Mouse (Mus musculus): Measurements from ENCODE around the gene Ercc1. TPM values are rescaled to one million over a fixed set of nuclear protein-coding genes. Genes with fewer than 3 reads are reported as not detected.

Ercc1 gene
- total RNA-seq (2012; rRNA removed) = 48.0 and 53.2 TPM in 2 replicates

DNA sequence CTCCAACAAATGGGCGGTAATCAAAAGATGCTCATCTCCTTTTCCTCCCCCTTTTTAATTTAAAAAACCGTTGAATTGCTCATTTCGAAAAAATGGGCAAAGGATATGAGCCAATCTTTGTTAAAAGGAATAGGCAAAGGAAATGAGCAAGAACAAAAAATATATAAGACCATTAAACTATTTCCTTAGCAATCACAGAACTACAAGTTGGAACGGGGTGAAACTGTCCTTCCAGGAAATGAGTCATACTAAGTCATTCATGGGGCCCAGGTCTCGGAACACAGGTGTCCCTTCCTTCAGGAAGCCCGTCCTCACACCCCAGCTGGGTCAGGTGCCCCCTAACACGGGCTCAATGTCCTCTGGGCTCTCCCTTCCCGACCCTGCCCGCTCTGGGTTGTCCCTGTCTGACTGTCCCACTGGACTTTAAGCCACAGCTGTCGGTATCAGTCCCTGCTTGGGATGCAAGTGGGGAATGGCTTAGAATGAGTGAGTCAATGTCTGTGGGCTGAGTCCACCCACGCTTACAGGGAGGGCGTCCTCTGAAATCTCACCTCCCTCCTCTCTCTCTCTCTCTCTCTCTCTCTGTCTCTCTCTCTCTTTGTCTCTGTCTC is at the start of gene Ercc1:
Gene Ercc1, plus strand, starts transcription at position 542 of the 611 bp plus-strand sequence.
- TF ChIP-seq HCFC1 (IDR thresholded peaks at IDR 0.05; ENCODE audit: borderline replicate concordance, insufficient read depth, low read length) = no peak
- no peak for TF ChIP-seq ZNF384 (IDR thresholded peaks at IDR 0.05; ENCODE audit: low read depth, low read length)
- no peak for TF ChIP-seq CHD2 (IDR thresholded peaks at IDR 0.05; ENCODE audit: low read depth, low read length)
- no peak for TF ChIP-seq MAFK (IDR thresholded peaks at IDR 0.05; ENCODE audit: insufficient read depth, low read depth, low read length)
- TF ChIP-seq ZC3H11A (IDR thresholded peaks at IDR 0.05; ENCODE audit: borderline replicate concordance, low read depth, low read length) = no peak
- Histone ChIP-seq H3K9me3 (ENCODE audit: control insufficient read depth, insufficient read depth, low read depth, low read length) (no peaks in the 10 kb centered on the region), H3K9ac (ENCODE audit: insufficient read depth, low read depth, low read length, poor library complexity, severe bottlenecking) (peak within 1 kb of the TSS; percentile 88), H3K4me3 (ENCODE audit: insufficient read depth in 1 of 2, low read depth in 1 of 2, low read length in 2 of 2, poor library complexity in 1 of 2, severe bottlenecking in 1 of 2) (peak within 1 kb of the TSS; percentile 84 to 99), H3K27ac (ENCODE audit: insufficient read depth, low read depth, low read length, poor library complexity, severe bottlenecking) (peak within 1 kb of the TSS; percentile 85), H3K36me3 (ENCODE audit: control insufficient read depth, insufficient read depth, low read length, poor library complexity, severe bottlenecking) (0 out of 2 replicates have a peak, but pooled peaks cover 4% of the 10 kb centered on the region), H3K4me1 (ENCODE audit: control insufficient read depth in 2 of 2, insufficient read depth in 2 of 2, low read length in 2 of 2, poor library complexity in 1 of 2) (peaks cover 4 to 25% of the 10 kb centered on the region in 2 experiments; a peak in 3 of 4 replicates)
- in situ Hi-C loops (cut with MboI; ENCODE audit: low sequenced_read_pairs in 2 of 2, unreplicated experiment in 2 of 2) = no loop called here
- DNase-seq (ENCODE audit: low read depth, low spot score) = no peak

DNA sequence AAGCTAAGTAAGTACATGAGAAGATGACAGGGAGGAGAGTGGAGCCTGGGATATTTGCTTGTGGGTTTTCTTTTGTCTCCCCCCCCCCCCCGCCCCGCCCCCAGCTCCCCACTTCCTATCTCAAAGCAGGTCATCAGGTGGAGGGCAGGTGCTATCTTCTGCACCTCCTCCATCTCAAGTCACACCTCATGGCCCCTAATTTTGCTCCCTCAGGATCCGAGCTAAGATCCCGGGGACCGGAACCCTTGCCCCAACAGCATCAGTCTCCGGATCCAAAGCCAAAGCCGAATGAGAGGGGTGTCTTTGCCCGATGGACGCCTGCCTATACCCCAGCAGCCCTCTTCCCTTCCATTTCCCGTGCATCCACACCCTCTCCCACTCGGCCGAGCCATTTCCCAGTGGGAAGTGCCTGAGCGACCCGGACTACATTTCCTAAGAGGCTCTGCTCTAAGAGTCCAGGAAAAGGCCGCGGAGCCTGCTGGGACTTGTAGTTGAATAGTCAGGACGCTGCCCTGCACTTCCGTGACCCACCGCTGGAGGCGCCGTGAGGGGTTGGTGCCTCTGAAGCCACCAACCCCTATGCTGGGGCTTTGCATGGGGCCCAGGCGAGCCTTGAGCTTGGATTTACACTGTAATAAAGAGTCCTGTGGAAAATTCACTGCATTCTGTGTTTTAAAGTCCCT is 48.9 kb upstream of the Ercc1 start:
- Histone ChIP-seq H3K27ac (ENCODE audit: insufficient read depth, low read depth, low read length, poor library complexity, severe bottlenecking) (no peak overlapping the region), H3K9me3 (ENCODE audit: control insufficient read depth, insufficient read depth, low read depth, low read length) (no peaks in the 10 kb centered on the region), H3K36me3 (ENCODE audit: control insufficient read depth, insufficient read depth, low read length, poor library complexity, severe bottlenecking) (no peaks in the 10 kb centered on the region), H3K4me1 (ENCODE audit: control insufficient read depth in 2 of 2, insufficient read depth in 2 of 2, low read length in 2 of 2, poor library complexity in 1 of 2) (peaks cover 0 to 17% of the 10 kb centered on the region in 2 experiments; a peak in 3 of 4 replicates), H3K4me3 (ENCODE audit: insufficient read depth in 1 of 2, low read depth in 1 of 2, low read length in 2 of 2, poor library complexity in 1 of 2, severe bottlenecking in 1 of 2) (peak overlapping the region; percentile 32 to 40), H3K9ac (ENCODE audit: insufficient read depth, low read depth, low read length, poor library complexity, severe bottlenecking) (peak overlapping the region; percentile 62; the same call in 1 of the 2 replicates)
- peak; percentile 91 for DNase-seq (ENCODE audit: low read depth, low spot score)
- TF ChIP-seq HCFC1 (IDR thresholded peaks at IDR 0.05; ENCODE audit: borderline replicate concordance, insufficient read depth, low read length) (peak; percentile 98), ZC3H11A (IDR thresholded peaks at IDR 0.05; ENCODE audit: borderline replicate concordance, low read depth, low read length) (no peak)
- in situ Hi-C loops (cut with MboI; ENCODE audit: low sequenced_read_pairs in 2 of 2, unreplicated experiment in 2 of 2) = no loop called here

DNA sequence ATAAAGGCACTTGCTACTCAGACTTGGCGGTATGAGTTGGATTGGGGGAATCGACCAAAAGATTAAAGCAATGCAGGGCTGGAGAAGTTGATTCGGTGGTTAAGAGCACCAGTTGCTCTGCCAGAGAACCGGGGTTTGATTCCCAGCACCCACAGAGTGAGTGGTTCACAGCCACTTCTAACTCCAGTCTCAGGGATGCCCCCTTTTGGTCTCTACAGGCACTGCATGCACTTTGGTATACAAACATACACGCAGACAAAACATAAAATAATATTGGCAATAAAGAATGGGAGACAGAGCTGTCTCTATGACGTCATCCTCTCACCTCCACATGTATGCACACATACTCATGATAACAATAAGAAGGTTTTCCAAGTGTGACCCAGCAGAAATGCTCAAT is 47.5 kb upstream of the Ercc1 start:
- no peak overlapping the region for H3K27ac ChIP-seq (ENCODE audit: insufficient read depth, low read depth, low read length, poor library complexity, severe bottlenecking)
- H3K9ac ChIP-seq (ENCODE audit: insufficient read depth, low read depth, low read length, poor library complexity, severe bottlenecking) = no peak overlapping the region
- H3K4me1 ChIP-seq (ENCODE audit: control insufficient read depth in 2 of 2, insufficient read depth in 2 of 2, low read length in 2 of 2, poor library complexity in 1 of 2) = peaks cover 0 to 16% of the 10 kb centered on the region in 2 experiments; a peak in 3 of 4 replicates
- H3K36me3 ChIP-seq (ENCODE audit: control insufficient read depth, insufficient read depth, low read length, poor library complexity, severe bottlenecking) = no peaks in the 10 kb centered on the region
- in situ Hi-C loops (cut with MboI; ENCODE audit: low sequenced_read_pairs in 2 of 2, unreplicated experiment in 2 of 2) = no loop called here
- H3K4me3 ChIP-seq (ENCODE audit: insufficient read depth in 1 of 2, low read depth in 1 of 2, low read length in 2 of 2, poor library complexity in 1 of 2, severe bottlenecking in 1 of 2) = no peak overlapping the region
- H3K9me3 ChIP-seq (ENCODE audit: control insufficient read depth, insufficient read depth, low read depth, low read length) = no peaks in the 10 kb centered on the region
- TF ChIP-seq MAFK (IDR thresholded peaks at IDR 0.05; ENCODE audit: insufficient read depth, low read depth, low read length) (no peak), HCFC1 (IDR thresholded peaks at IDR 0.05; ENCODE audit: borderline replicate concordance, insufficient read depth, low read length) (no peak), CHD2 (IDR thresholded peaks at IDR 0.05; ENCODE audit: low read depth, low read length) (no peak), ZNF384 (IDR thresholded peaks at IDR 0.05; ENCODE audit: low read depth, low read length) (no peak), ZC3H11A (IDR thresholded peaks at IDR 0.05; ENCODE audit: borderline replicate concordance, low read depth, low read length) (no peak)
- DNase-seq (ENCODE audit: low read depth, low spot score) = no peak

DNA sequence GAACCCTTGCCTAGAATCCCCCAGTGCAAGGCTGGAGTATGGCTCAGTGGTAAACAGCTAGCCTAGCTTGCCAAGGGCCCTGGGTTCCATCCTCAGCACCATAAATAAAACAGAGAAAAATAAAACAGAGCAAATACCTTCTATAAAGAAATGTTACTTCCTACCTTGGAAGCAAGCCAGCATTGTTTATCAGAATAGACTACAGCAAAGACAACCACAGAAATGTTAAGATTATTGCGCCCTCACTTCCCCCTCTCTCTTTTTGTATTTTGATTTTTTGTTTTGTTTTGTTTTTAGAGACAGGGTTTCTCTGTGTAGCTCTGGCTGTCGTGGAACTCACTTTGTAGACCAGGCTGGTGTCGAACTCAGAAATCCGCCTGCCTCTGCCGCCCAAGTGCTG is 46.8 kb upstream of the Ercc1 start:
- H3K4me3 ChIP-seq (ENCODE audit: insufficient read depth in 1 of 2, low read depth in 1 of 2, low read length in 2 of 2, poor library complexity in 1 of 2, severe bottlenecking in 1 of 2) = no peak overlapping the region
- H3K36me3 ChIP-seq (ENCODE audit: control insufficient read depth, insufficient read depth, low read length, poor library complexity, severe bottlenecking) = no peaks in the 10 kb centered on the region
- H3K9ac ChIP-seq (ENCODE audit: insufficient read depth, low read depth, low read length, poor library complexity, severe bottlenecking) = no peak overlapping the region
- H3K27ac ChIP-seq (ENCODE audit: insufficient read depth, low read depth, low read length, poor library complexity, severe bottlenecking) = no peak overlapping the region
- no peak for DNase-seq (ENCODE audit: low read depth, low spot score)
- TF ChIP-seq HCFC1 (IDR thresholded peaks at IDR 0.05; ENCODE audit: borderline replicate concordance, insufficient read depth, low read length) (no peak), ZNF384 (IDR thresholded peaks at IDR 0.05; ENCODE audit: low read depth, low read length) (no peak), CHD2 (IDR thresholded peaks at IDR 0.05; ENCODE audit: low read depth, low read length) (no peak), MAFK (IDR thresholded peaks at IDR 0.05; ENCODE audit: insufficient read depth, low read depth, low read length) (no peak), ZC3H11A (IDR thresholded peaks at IDR 0.05; ENCODE audit: borderline replicate concordance, low read depth, low read length) (no peak)
- in situ Hi-C loops (cut with MboI; ENCODE audit: low sequenced_read_pairs in 2 of 2, unreplicated experiment in 2 of 2) = no loop called here
- peaks cover 0 to 16% of the 10 kb centered on the region in 2 experiments; a peak in 3 of 4 replicates for H3K4me1 ChIP-seq (ENCODE audit: control insufficient read depth in 2 of 2, insufficient read depth in 2 of 2, low read length in 2 of 2, poor library complexity in 1 of 2)
- no peaks in the 10 kb centered on the region for H3K9me3 ChIP-seq (ENCODE audit: control insufficient read depth, insufficient read depth, low read depth, low read length)
